Mouse (Mus musculus) liver, embryonic 14.5 days (tissue): Measurements from ENCODE around the gene Sema6b. TPM values are rescaled to one million over a fixed set of nuclear protein-coding genes. Genes with fewer than 3 reads are reported as not detected.

Experiments used
- ATAC-seq: fragments of 200-750 bp; cut with Nextera tagmentation; 2 replicates; pipeline ENCODE4 v1.8.0; 2017; ENCODE audit warnings: moderate number of reproducible peaks, mild to moderate bottlenecking, moderate library complexity; ENCODE audit not compliant: insufficient read depth
- DNase-seq, 3 experiments: peaks; one replicate each; pipeline ENCODE4 v3.0.0-alpha.2; 2012 to 2013; ENCODE audit warnings: low read depth in 3 of 3, low spot score in 3 of 3
- H3K27ac ChIP-seq: fragments of 300-500 bp; sonication (generic); 2 replicates; pipeline ENCODE4 v1.5.1; 2014; ENCODE audit warnings: moderate library complexity, mild to moderate bottlenecking, control low read depth, inconsistent platforms
- H3K27me3 ChIP-seq: fragments of 300-500 bp; sonication (generic); 2 replicates; pipeline ENCODE4 v1.6.1; 2014; ENCODE audit warnings: mild to moderate bottlenecking, low read length, moderate library complexity; ENCODE audit not compliant: control insufficient read depth, insufficient read depth
- H3K36me3 ChIP-seq: fragments of 300-500 bp; sonication (generic); replicated peaks from 2 replicates; pipeline ENCODE4 v1.6.1; 2014; ENCODE audit warnings: low read depth; ENCODE audit not compliant: control insufficient read depth, insufficient read depth
- H3K4me1 ChIP-seq, 2 experiments: fragments of 200-500 bp in 1 of 2; fragments of 300-500 bp in 1 of 2; sonication (generic) in 1 of 2; replicated peaks; 2 replicates each; pipeline ENCODE4 v1.6.1; 2012 to 2014; ENCODE audit warnings: antibody characterized with exemption in 1 of 2, inconsistent platforms in 1 of 2, low read length in 1 of 2; ENCODE audit not compliant: control insufficient read depth in 2 of 2, insufficient read depth in 2 of 2
- H3K4me2 ChIP-seq: fragments of 300-500 bp; sonication (generic); 2 replicates; pipeline ENCODE4 v1.6.1; 2014; ENCODE audit warnings: low read depth, mild to moderate bottlenecking, control low read depth, moderate library complexity
- H3K4me3 ChIP-seq, 2 experiments: fragments of 200-500 bp in 1 of 2; fragments of 300-500 bp in 1 of 2; sonication (generic) in 1 of 2; 2 replicates each; pipeline ENCODE4 v1.5.1; 2012 to 2014; ENCODE audit warnings: low read depth in 2 of 2, low read length in 2 of 2, mild to moderate bottlenecking in 2 of 2, control low read depth in 1 of 2, inconsistent platforms in 1 of 2, moderate library complexity in 1 of 2; ENCODE audit not compliant: insufficient read depth in 1 of 2
- H3K9ac ChIP-seq: fragments of 300-500 bp; sonication (generic); replicated peaks from 2 replicates; pipeline ENCODE4 v1.6.1; 2014; ENCODE audit warnings: mild to moderate bottlenecking, control low read depth, moderate library complexity
- H3K9me3 ChIP-seq: fragments of 300-500 bp; sonication (generic); 2 replicates; pipeline ENCODE4 v1.6.1; 2016; ENCODE audit warnings: low read length, mixed read lengths; ENCODE audit not compliant: control insufficient read depth
- CTCF ChIP-seq: IDR thresholded peaks from 2 replicates; pipeline ENCODE4 v1.5.1; 2016; ENCODE audit warnings: antibody characterized with exemption, low read depth, control low read depth
- EP300 ChIP-seq: IDR thresholded peaks from 2 replicates; pipeline ENCODE4 v1.6.1; 2016; ENCODE audit warnings: antibody characterized with exemption, low read depth
- WGBS: fragments of 180-500 bp; shearing (Covaris S2); extraction: QIAGEN DNeasy Blood & Tissue Kit; methylation state at CpG from one replicate; pipeline ENCODE4 v1.1.7; 2014; ENCODE audit not compliant: insufficient replicate concordance; 5-methylcytosine and 5-hydroxymethylcytosine counted together
- polyA plus RNA-seq, 2 experiments: library from polyadenylated mRNA; depleted of rRNA in 1 of 2; stranded (reverse) in 1 of 2; unstranded in 1 of 2; fragments of >200 nt; fragmentation: Nextera tagmentation in 1 of 2; extraction: Ambion mirVana in 1 of 2; gene quantifications; 2 replicates each; pipeline versions ENCODE4 v1.2.1 to v1.2.3; 2012 to 2014

The Sema6b gene
- polyA plus RNA-seq, 2 experiments, result 0.43 to 0.92 TPM

DNA sequence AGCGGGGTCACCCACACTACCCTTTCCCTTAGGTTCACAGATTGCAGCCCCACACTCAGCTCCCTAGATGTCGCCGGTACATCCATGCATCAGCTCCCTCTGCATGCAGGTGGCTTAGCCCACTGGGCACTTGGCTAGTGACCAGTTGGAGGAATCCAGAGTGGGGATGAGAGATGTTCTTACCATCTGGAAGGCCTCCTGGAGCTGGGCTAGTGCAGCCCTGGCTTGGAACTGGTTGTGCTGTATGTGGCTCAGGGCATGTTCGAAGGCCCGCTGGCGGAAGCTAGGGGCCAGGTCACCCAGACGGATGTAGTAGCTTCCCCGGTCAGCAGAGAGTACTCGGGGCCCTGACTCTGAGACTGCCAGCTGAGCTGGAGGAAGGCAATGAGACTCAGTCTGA is 37.2 kb downstream of the Sema6b start:
- Histone ChIP-seq H3K36me3 (peaks cover 7% of the 10 kb centered on the region), H3K27ac (no peak overlapping the region), H3K27me3 (no peaks in the 10 kb centered on the region), H3K9ac (no peak overlapping the region), H3K9me3 (no peaks in the 10 kb centered on the region), H3K4me2 (no peak overlapping the region), H3K4me1 (no peaks in the 10 kb centered on the region), H3K4me3 (no peak overlapping the region)
- DNase-seq, result no peak
- WGBS, result 86% methylated on average over 9 of the region's 9 CpGs
- no peak for TF ChIP-seq EP300
- no peak for TF ChIP-seq CTCF
- ATAC-seq, result no peak

DNA sequence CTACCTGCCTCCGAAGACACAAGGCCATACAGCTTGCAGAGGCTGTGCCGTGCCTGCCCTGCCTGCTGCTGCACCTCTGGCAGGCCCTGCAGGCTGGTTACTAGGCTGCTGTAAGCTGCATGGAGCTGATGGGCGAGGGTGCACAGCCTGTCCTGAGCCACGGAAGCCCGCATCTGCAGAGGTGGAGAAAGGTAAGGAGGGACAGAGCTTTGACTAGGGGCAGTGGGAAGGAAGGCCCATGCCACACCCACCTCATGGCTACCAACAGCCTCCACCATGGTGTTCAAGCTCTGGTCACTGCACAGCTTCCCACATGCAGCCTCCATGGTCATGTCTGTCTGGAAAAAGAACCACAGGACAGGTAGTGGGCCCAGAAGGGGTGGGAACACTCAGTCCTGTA is 38.0 kb downstream of the Sema6b start:
- TF ChIP-seq EP300 (no peak), CTCF (no peak)
- Histone ChIP-seq H3K36me3 (peaks cover 12% of the 10 kb centered on the region), H3K4me3 (no peak overlapping the region), H3K27me3 (no peaks in the 10 kb centered on the region), H3K4me1 (no peaks in the 10 kb centered on the region), H3K9ac (no peak overlapping the region), H3K4me2 (no peak overlapping the region), H3K9me3 (no peaks in the 10 kb centered on the region), H3K27ac (no peak overlapping the region)
- WGBS, result 86% methylated on average over 5 of the region's 5 CpGs
- no peak for DNase-seq
- ATAC-seq, result no peak

DNA sequence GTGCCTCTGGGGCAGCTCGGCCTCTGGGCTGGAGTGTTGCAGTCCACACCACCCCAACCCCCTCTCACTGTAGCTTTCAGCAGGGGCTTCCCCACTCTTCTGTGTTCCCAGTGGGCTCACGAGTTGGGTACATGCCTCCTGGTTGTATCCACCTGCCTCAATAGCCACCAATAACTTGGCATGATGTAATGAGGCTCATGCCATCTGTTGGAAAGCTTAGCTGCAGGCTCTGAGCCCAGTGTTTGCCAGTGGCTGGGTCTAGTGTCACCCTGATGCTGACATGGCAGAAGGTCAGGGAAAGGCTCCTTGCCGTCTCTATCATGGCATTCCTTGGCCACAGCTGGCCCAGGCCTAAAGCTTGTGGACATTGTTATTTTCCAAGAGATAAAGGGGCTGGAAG is 39.3 kb downstream of the Sema6b start:
- TF ChIP-seq EP300, result no peak
- no peak for TF ChIP-seq CTCF
- H3K36me3 ChIP-seq, result peaks cover 19% of the 10 kb centered on the region
- 83% methylated on average over 3 of the region's 3 CpGs for WGBS
- DNase-seq, result no peak
- no peak overlapping the region for H3K27ac ChIP-seq
- no peaks in the 10 kb centered on the region for H3K9me3 ChIP-seq
- ATAC-seq, result no peak
- no peaks in the 10 kb centered on the region for H3K27me3 ChIP-seq
- no peak overlapping the region for H3K4me2 ChIP-seq
- no peaks in the 10 kb centered on the region for H3K4me1 ChIP-seq
- H3K4me3 ChIP-seq, result no peak overlapping the region
- H3K9ac ChIP-seq, result no peak overlapping the region

DNA sequence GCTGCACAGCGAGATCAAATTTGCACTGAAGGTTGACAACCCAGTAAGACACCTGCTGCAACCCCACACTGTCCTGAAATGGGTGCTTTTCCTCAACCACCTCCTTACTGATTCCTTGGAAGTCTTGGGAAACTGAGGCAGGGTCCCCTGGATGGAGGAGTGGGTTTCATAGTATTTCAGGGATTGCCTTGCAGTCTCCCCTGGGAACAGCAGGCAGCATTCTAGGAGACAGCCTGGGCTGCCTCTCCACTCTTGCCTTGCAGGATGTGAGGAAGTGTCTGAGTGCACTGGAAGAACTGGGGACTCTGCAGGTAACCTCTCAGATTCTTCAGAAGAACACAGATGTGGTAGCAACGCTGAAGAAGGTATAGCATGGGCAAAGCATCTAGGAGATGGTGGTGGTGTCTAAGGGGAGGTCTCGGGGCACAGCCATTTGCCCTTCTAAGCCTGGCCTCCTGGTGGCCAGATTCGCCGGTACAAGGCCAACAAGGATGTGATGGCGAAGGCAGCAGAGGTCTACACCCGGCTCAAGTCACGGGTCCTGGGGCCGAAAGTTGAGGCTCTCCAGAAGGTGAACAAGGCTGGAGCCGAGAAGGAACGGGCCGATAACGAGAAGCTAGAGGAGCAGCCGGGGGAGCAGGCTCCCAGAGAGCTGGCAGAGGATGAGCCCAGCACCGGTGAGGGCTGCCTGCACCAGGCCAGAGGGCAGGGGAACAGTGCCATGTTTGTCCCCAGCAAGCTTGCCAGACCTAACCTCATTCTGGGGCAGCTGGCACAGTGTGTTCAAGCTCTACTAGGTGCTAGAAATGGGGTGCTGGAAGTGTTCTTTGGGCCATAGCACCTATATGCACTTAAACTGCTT is 41.2 kb downstream of the Sema6b start:
- H3K4me1 ChIP-seq, result no peaks in the 10 kb centered on the region
- no peaks in the 10 kb centered on the region for H3K9me3 ChIP-seq
- H3K27ac ChIP-seq, result no peak overlapping the region
- no peak overlapping the region for H3K4me2 ChIP-seq
- DNase-seq (no peak), ATAC-seq (no peak)
- no peaks in the 10 kb centered on the region for H3K27me3 ChIP-seq
- no peak overlapping the region for H3K4me3 ChIP-seq
- 77% methylated on average over 15 of the region's 15 CpGs for WGBS
- H3K9ac ChIP-seq, result no peak overlapping the region
- peaks cover 21% of the 10 kb centered on the region for H3K36me3 ChIP-seq
- TF ChIP-seq CTCF, result peak; percentile 47
- TF ChIP-seq EP300, result no peak

DNA sequence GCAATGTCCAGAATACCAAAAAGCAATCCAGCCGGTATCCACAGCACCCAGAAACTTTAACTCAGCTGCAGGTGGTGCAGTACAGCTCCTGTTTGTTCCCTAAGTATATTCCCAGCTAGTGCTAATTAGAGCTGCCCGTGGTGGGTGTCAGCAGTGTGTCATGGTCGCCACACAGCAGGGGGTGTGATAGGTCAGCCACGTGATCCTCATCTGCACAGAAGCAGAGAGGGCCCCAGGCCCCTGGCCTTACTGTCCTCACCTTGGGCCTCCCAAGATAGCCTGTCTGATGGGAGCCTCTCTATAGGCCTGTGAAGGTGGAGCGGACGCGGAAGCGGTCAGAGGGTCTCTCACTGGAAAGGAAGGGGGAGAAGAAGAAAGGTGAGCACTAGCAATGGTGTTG is 42.0 kb downstream of the Sema6b start:
- Histone ChIP-seq H3K4me3 (no peak overlapping the region), H3K9ac (no peak overlapping the region), H3K9me3 (no peaks in the 10 kb centered on the region), H3K4me2 (no peak overlapping the region), H3K27ac (no peak overlapping the region), H3K4me1 (no peaks in the 10 kb centered on the region), H3K36me3 (peaks cover 21% of the 10 kb centered on the region), H3K27me3 (no peaks in the 10 kb centered on the region)
- TF ChIP-seq EP300 (no peak), CTCF (no peak)
- ATAC-seq, result no peak
- DNase-seq, result no peak
- WGBS, result 84% methylated on average over 8 of the region's 8 CpGs
